In genomic region chr1:172311248-172311906, GRCm38 (mm10) we compare ENCODE assay signal across 9 mouse cellular contexts. TPM values are rescaled to one million over a fixed set of nuclear protein-coding genes. Genes with fewer than 3 reads are reported as not detected.
DNase-seq lines count a peak whose midpoint lies in the region; ATAC-seq lines count a peak whose summit lies in the region.
"Had no signal": no experiment of that assay in that cellular context is flagged by ENCODE, and none has a peak within 500 bp of the region (broad histone marks: within the 10 kb centered on the region; RNA-seq: fewer than 3 reads in every experiment).

No protein-coding gene starts in this region.

- WGBS in intestine, embryonic 14.5 days = 3% methylated on average over 23 of the region's 23 CpGs
- under 1% methylated on average over 23 of the region's 23 CpGs for WGBS in liver, embryonic 15.5 days (ENCODE audit: insufficient replicate concordance)

- ATAC-seq in intestine, embryonic 14.5 days (replicated peaks; ENCODE audit: low FRiP score, low TSS enrichment, low read depth) = peak; percentile 52
- peak; percentile 31 for ATAC-seq in liver, embryonic 15.5 days (ENCODE audit: insufficient read depth)

- no peaks in the 10 kb centered on the region for H3K9me3 ChIP-seq in intestine, embryonic 14.5 days (ENCODE audit: control insufficient read depth, low read length)
- no peaks in the 10 kb centered on the region for H3K9me3 ChIP-seq in liver, embryonic 15.5 days (replicated peaks)

- 0 out of 2 replicates have a peak, but pooled peaks cover 3% of the 10 kb centered on the region for H3K36me3 ChIP-seq in intestine, embryonic 14.5 days (ENCODE audit: control insufficient read depth, insufficient read depth, low read length)
- H3K36me3 ChIP-seq in liver, embryonic 15.5 days (replicated peaks) = no peaks in the 10 kb centered on the region

- H3K4me2 ChIP-seq in intestine, embryonic 14.5 days (ENCODE audit: low read length) = peak overlapping the region; percentile 78
- peak overlapping the region; percentile 90 for H3K4me2 ChIP-seq in liver, embryonic 15.5 days

- H3K4me1 ChIP-seq in intestine, embryonic 14.5 days (replicated peaks; ENCODE audit: control insufficient read depth, insufficient read depth, low read length) = peaks cover 16% of the 10 kb centered on the region
- H3K4me1 ChIP-seq in liver, embryonic 15.5 days (replicated peaks) = peaks cover 50% of the 10 kb centered on the region

- H3K27ac ChIP-seq in intestine, embryonic 14.5 days (ENCODE audit: low read depth) = peak overlapping the region; percentile 93
- H3K27ac ChIP-seq in liver, embryonic 15.5 days (replicated peaks) = peak overlapping the region; percentile 85

- peak overlapping the region; percentile 53 for H3K9ac ChIP-seq in intestine, embryonic 14.5 days (ENCODE audit: low read length)
- peak overlapping the region; percentile 57 for H3K9ac ChIP-seq in liver, embryonic 15.5 days

- H3K27me3 ChIP-seq in intestine, embryonic 14.5 days (replicated peaks; ENCODE audit: control insufficient read depth, insufficient read depth, low read length) = no peaks in the 10 kb centered on the region
- no peaks in the 10 kb centered on the region for H3K27me3 ChIP-seq in liver, embryonic 15.5 days

- DNase-seq in urinary bladder, postnatal 14 days (ENCODE audit: low spot score) = peak; percentile 77
- DNase-seq in urinary bladder, adult 2 months (ENCODE audit: low spot score) = no peak
- DNase-seq in cerebellum, adult 9-11 months = peak; percentile 92
- DNase-seq in gonadal fat pad, adult 2 months (ENCODE audit: low read depth) = peak; percentile 88
- DNase-seq in intestine, embryonic 14.5 days (ENCODE audit: low spot score) = peak; percentile 80
- peak; percentile 42 for DNase-seq in neural tube, embryonic 10.5 days (ENCODE audit: extremely low spot score, low spot score)
- DNase-seq in thymus, postnatal 14 days = peak; percentile 50

- H3K4me3 ChIP-seq in intestine, embryonic 14.5 days (ENCODE audit: low read depth, low read length) = peak overlapping the region; percentile 59
- H3K4me3 ChIP-seq in liver, embryonic 15.5 days (replicated peaks) = peak overlapping the region; percentile 75

RNA-seq across cellular contexts. Expression of gene Atp1a2, which starts 13.5 kb away (rescaled TPM):
- 44.1 and 57.0 TPM in 2 replicates for polyA plus RNA-seq in urinary bladder, adult 2 months (2012; rRNA removed)
- polyA plus RNA-seq in gonadal fat pad, adult 2 months (2012; rRNA removed) = 167 and 195 TPM in 2 replicates
- 1.6 and 1.7 TPM in 2 replicates for polyA plus RNA-seq in intestine, embryonic 14.5 days (2014; fragmentation: Nextera tagmentation; extraction: Ambion mirVana)
- polyA plus RNA-seq in liver, embryonic 15.5 days (2015; fragmentation: Nextera tagmentation; extraction: Ambion mirVana) = 0.39 and 0.40 TPM in 2 replicates

RNA-seq across cellular contexts. Expression of gene Kcnj9, which starts 17.7 kb away (rescaled TPM):
- polyA plus RNA-seq in urinary bladder, adult 2 months (2012; rRNA removed) = 0.04 and 0.23 TPM in 2 replicates
- 0.24 and 0.42 TPM in 2 replicates for polyA plus RNA-seq in gonadal fat pad, adult 2 months (2012; rRNA removed)
- 0.04 TPM in 1 of 2 replicates, not detected in the other for polyA plus RNA-seq in intestine, embryonic 14.5 days (2014; fragmentation: Nextera tagmentation; extraction: Ambion mirVana)
- 0.03 TPM in 1 of 2 replicates, not detected in the other for polyA plus RNA-seq in liver, embryonic 15.5 days (2015; fragmentation: Nextera tagmentation; extraction: Ambion mirVana)

RNA-seq across cellular contexts. Expression of gene Kcnj10, which starts 29.6 kb away (rescaled TPM):
- 0.39 and 0.52 TPM in 2 replicates for polyA plus RNA-seq in urinary bladder, adult 2 months (2012; rRNA removed)
- 0.18 and 0.19 TPM in 2 replicates for polyA plus RNA-seq in gonadal fat pad, adult 2 months (2012; rRNA removed)
- polyA plus RNA-seq in intestine, embryonic 14.5 days (2014; fragmentation: Nextera tagmentation; extraction: Ambion mirVana) = 0.07 and 0.09 TPM in 2 replicates
- polyA plus RNA-seq in liver, embryonic 15.5 days (2015; fragmentation: Nextera tagmentation; extraction: Ambion mirVana) = 0.09 and 0.12 TPM in 2 replicates

RNA-seq across cellular contexts. Expression of gene Igsf8, which starts 49.9 kb away (rescaled TPM):
- 54.7 and 60.0 TPM in 2 replicates for polyA plus RNA-seq in urinary bladder, adult 2 months (2012; rRNA removed)
- polyA plus RNA-seq in gonadal fat pad, adult 2 months (2012; rRNA removed) = 88.9 and 98.2 TPM in 2 replicates
- polyA plus RNA-seq in intestine, embryonic 14.5 days (2014; fragmentation: Nextera tagmentation; extraction: Ambion mirVana) = 47.6 and 48.5 TPM in 2 replicates
- polyA plus RNA-seq in liver, embryonic 15.5 days (2015; fragmentation: Nextera tagmentation; extraction: Ambion mirVana) = 17.9 and 23.1 TPM in 2 replicates

RNA-seq across cellular contexts. Expression of gene Atp1a4, which starts 53.2 kb away (rescaled TPM):
- not detected in 2 replicates for polyA plus RNA-seq in urinary bladder, adult 2 months (2012; rRNA removed)
- polyA plus RNA-seq in gonadal fat pad, adult 2 months (2012; rRNA removed) = 2.7 and 4.3 TPM in 2 replicates
- polyA plus RNA-seq in intestine, embryonic 14.5 days (2014; fragmentation: Nextera tagmentation; extraction: Ambion mirVana) = not detected in 2 replicates
- 0.02 TPM in 1 of 2 replicates, not detected in the other for polyA plus RNA-seq in liver, embryonic 15.5 days (2015; fragmentation: Nextera tagmentation; extraction: Ambion mirVana)
- polyA plus RNA-seq: frontal cortex, adult 2 months had no signal

Comparison
In these comparisons a context has a peak if more than half of its experiments do, and no peak if none do; other contexts are left out.
1. RNA of gene Atp1a2, which starts 13.5 kb away (polyA plus RNA-seq): 167 to 195 TPM in gonadal fat pad, adult 2 months and 44.1 to 57.0 TPM in urinary bladder, adult 2 months; 1.6 to 1.7 TPM in intestine, embryonic 14.5 days and 0.39 to 0.40 TPM in liver, embryonic 15.5 days; every median in the first group is over 10 times any median in the second.